Mouse (Mus musculus): Measurements from ENCODE around the gene Rgl1.

DNA sequence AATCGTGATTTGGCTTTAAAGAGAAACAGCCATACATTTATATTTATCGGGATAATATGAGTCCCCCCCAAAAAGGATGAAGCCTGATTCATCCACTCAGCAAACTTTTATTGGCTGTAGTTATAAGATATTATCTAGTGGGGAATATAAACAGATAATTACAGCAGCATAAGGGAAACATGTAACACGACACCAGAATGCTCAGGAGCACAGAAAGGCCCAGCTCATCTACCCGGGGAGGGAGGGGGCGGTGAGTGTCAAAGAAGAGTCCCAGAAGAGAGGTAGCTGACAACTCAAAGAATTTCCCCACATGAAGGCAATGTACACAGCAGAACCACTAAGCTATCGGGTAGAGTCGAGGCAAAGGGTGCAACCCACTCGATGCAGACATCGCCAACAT is 146.8 kb downstream of the Rgl1 start:
- TF ChIP-seq CTCF (IDR thresholded peaks at IDR 0.05; ENCODE audit: extremely low read depth, insufficient read depth, insufficient read length, insufficient replicate concordance) (no peak), POLR2A (IDR thresholded peaks at IDR 0.05; ENCODE audit: low read depth, low read length) (no peak)
